Mouse (Mus musculus) liver, embryonic 14.5 days (tissue): ENCODE measurements around the gene Cacna1c.

ENCODE experiments used
- CTCF ChIP-seq: IDR thresholded peaks from 2 replicates; pipeline ENCODE4 v1.5.1; 2016; ENCODE audit warnings: antibody characterized with exemption, low read depth, control low read depth
- EP300 ChIP-seq: IDR thresholded peaks from 2 replicates; pipeline ENCODE4 v1.6.1; 2016; ENCODE audit warnings: antibody characterized with exemption, low read depth

- TF ChIP-seq CTCF: no peak
- TF ChIP-seq EP300: no peak
These were observed 288.0 kb downstream of the Cacna1c start for GRCm38 (mm10) chr6:118908176-118908575.
